Mouse (Mus musculus) olfactory bulb, adult 2 months (tissue): ENCODE measurements at regions not wholly inside any gene's neighbourhood (a gene's known extent, or its start where the extent isn't known, plus 50 kb on each side); places are given as distances from the start of the nearest gene placed in this dataset.

Experiments
- CTCF ChIP-seq: fragments of 200-500 bp; IDR thresholded peaks from 2 replicates; pipeline ENCODE4 v1.5.1; 2012; ENCODE audit warnings: low read depth, mild to moderate bottlenecking, low read length, moderate library complexity; ENCODE audit not compliant: insufficient read depth
- POLR2A ChIP-seq: fragments of 200-500 bp; IDR thresholded peaks from 2 replicates; pipeline ENCODE4 v1.6.1; 2012; ENCODE audit warnings: mild to moderate bottlenecking, low read depth, low read length, moderate library complexity; ENCODE audit not compliant: insufficient read depth

DNA sequence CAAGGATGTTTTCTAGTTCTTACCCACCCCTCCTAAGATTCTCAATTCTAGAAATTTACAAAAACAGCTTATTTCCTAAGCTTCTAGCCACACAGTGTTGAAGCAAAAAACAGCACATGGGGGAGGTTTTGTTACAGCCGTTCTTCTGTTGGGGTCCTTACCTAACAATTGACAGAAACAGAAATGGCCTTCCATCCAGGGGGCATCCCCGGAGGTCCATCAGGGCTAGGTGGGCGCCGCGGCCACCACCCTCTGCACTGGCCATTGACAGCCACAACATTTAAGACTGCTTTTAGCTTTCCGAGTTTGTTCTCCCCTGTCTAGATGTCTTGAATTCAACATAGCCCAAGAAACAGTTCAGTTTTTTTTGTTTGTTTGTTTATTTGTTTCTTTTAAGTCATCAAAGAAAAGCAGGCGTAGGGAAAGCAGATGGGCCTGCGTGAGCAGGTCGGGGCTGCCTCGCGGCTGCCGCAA is 482.3 kb downstream of the Prss52 start:
- no peak for TF ChIP-seq POLR2A
- TF ChIP-seq CTCF, result no peak
